Mouse (Mus musculus): Measurements from ENCODE around the gene Fzd4. TPM values are rescaled to one million over a fixed set of nuclear protein-coding genes. Genes with fewer than 3 reads are reported as not detected.

The Fzd4 gene
- total RNA-seq (2021): 1 to 10 TPM; 6.1 to 7.6 TPM
- long read RNA-seq, full-length matches to known transcripts: 16 of 21 reads
- long read RNA-seq, partial matches to known transcripts: 5 of 21 reads
- long read RNA-seq, other reads (novel, unspliced or antisense): 0 of 21 reads

DNA sequence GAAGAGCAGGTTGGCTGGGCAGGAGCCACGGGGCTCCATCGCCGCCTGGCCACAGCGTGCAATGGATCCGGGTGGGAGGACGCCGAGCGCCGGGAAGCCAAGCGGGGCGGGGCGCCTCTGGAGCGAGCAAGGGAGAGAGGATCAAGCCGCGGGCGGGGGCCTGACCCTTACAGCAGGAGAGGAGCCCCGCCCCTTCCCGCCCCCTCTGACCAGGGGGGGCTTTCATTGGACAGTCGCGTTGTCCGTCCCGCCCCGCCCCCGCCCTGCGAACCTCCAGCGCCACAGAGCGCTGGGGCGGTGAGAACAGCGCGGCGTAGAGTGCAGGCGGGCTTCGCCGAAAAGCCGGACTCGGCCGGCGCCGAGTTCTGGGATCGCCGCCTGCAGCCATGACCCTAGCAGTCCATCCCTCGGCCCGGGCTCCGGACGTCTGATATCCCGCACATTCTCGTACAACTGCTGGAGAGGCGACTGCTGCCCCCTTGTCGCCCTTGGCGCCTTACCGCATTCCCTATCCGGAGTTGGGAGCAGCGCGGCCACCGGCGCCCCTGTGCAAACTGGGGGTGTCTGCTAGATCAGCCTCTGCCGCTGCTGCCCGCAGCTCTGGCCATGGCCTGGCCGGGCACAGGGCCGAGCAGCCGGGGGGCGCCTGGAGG, at the start of gene Fzd4, which contains the start of gene Tmem135:
TSS of gene Fzd4 (plus strand) at position 275 of the 653 bp plus-strand sequence.
TSS of gene Tmem135 (minus strand) at position 142 of the 653 bp plus-strand sequence.
- DNase-seq (ENCODE audit: low spot score in 2 of 2): peak; percentile 71 to 91

DNA sequence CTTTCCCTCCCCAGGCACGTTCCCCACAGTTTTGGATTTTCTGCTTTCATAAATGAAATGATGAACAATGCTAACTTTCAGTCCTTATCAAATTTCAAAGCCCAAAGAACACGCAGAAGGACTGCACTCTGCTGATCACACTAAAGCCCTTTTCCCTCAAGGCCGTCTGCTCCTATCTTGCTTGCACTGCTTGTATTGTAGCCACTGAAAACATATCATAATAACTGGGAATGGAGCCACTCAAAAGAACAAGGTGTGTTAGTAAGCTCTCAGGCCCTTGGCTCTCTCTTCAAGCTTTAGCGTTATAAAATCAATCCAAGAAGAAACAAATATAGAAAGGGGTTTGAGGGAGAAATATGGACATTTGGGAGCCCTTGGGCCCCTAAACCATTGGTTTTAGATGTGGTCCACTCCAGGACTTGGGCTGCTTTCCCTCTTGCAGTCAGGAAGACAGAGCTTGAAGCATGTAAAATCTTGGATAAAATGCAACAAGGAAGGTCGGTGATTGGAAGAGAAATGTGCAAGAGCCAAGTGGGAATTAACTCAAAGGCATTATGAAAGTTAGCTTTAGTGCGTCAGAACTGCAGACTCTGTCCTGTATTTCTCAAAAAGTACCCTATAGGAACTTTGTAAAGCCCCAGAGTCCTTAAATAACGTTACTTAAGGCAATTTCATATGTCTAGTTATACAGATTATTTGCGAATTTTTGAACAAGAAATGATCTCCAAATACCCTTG, 48.5 kb upstream of the Fzd4 start:
- DNase-seq (ENCODE audit: low spot score in 2 of 2): no peak

DNA sequence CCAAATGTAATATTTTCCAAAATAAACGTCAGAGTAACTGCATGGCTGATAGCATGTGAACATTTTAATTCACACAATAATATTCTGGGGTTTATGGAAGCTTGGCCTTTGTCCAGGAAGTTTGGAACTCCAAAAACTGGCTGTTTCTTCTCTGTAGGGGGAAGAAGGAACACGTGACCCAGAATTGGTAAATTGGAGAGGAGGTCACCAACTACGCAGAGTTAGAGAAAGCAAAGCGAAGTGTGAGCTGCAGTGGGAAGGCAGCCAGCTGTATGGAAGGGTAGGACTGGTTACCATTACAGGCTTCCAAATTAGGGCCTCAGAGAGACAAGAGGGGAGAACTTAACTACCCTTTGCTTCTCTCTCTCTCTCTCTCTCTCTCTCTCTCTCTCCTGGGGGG, 47.8 kb upstream of the Fzd4 start:
- no peak for DNase-seq (ENCODE audit: low spot score in 2 of 2)

DNA sequence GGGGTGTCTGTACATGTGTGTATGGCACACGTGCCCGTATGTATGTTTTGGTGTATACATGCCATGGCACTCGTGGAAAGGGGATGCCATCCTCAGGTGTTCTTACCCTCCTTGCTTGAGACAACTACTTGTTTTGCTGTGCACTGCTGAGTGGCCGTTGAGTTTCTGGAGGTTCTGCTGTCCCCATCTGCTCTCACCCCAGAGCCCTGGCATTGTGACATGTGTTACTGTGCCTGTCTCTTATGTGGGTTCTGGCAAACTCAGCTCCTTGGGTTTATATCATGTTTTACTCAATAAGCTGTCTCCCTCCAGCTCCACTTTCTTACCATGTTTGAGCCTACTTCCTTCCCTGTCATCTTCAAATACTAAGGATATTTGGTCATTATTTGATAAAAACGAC, 40.2 kb upstream of the Fzd4 start:
- no peak for DNase-seq (ENCODE audit: low spot score in 2 of 2)

DNA sequence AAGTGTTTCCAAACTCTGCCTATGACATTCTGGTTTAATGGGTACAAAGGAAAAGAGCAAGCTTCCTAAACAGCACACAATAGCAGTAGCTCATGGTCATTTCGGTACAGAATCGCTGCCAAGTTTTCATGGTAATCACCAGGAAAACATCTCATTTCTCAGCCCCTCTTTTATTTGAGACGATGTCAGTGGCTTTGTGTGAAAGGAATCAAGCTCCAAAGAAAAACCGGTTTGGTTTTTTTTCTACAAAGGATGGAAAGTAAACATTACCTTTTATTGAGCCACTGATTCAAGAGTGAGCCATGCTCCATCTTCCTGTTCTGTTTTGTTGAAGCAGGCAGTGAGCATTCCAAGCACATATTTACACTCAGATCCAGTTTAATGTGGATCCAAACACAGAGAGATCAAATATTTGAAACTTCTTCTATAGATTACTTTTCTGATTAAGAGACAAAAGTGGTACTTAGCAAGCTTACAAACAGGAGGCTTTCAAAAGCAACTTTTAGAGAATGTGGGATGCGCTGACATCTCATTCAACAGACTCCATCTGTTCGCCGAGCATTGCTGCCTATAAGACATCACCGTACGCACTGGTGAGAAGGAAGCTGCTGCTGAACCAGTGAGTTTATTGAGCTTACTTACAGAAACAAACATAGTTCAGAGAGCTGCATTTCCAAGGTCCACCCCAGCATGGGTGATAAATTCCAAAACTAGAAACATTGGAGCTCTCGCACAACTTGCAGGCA, 38.8 kb upstream of the Fzd4 start:
- peak; percentile 11 to 49 for DNase-seq (ENCODE audit: low spot score in 2 of 2)

DNA sequence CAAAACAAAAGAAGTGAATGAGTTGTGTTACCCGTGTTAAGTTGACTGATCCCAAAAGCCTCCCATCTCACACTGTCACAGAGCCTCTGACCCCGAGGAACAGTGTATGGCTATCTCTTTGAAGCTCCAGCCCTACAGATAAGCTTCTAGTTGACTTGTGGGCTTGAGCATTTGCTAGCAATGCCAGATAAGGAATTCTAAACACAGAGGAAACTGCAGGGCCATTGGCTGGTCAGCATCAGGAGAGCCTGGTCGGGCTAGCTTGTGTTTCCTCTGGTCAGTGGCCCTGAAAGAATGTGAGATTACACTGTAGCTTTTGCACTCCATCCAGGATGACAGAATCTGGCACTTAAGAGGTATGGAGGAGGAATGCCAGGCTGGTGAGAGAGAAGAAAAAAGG, 36.5 kb upstream of the Fzd4 start:
- no peak for DNase-seq (ENCODE audit: low spot score in 2 of 2)

DNA sequence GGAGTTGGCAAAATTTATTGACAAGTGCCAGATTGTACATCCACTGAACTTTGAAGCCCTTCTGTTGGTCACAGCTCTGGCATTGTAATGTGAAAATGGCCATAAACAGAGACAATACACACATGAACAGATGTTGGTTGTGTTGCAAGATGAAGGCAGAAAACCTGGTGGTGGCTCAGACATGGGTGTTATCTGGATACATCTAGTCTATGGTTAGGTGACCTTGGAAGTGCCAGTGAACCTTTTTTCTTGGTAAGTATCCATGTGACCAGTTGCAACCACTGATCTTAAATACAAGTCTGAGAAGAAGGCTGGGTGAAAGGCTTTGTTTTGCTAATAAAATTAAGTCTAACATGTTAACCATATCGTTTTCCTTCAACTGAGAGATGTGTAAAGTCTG, 34.1 kb upstream of the Fzd4 start:
- DNase-seq (ENCODE audit: low spot score in 2 of 2): no peak

DNA sequence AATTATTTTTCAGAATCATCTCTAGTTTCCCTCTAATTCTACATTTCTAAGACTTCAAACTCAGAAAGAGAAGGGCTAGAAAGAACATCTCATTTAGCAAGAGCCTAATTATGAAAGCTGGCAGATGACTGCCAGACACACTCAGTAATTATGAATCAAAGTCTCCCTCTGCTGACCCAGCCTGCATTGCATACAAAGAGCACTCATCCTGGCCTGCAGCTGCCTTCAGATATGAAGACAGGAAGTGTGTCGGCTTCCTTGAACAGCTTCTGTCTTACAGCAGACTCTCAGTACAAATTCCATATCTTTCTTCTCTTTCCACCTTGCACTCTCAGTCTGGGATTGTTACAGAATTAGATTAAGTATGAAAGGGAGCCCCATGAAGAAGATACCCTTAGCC, 33.2 kb upstream of the Fzd4 start:
- peak; percentile 10 to 53 for DNase-seq (ENCODE audit: low spot score in 2 of 2)

DNA sequence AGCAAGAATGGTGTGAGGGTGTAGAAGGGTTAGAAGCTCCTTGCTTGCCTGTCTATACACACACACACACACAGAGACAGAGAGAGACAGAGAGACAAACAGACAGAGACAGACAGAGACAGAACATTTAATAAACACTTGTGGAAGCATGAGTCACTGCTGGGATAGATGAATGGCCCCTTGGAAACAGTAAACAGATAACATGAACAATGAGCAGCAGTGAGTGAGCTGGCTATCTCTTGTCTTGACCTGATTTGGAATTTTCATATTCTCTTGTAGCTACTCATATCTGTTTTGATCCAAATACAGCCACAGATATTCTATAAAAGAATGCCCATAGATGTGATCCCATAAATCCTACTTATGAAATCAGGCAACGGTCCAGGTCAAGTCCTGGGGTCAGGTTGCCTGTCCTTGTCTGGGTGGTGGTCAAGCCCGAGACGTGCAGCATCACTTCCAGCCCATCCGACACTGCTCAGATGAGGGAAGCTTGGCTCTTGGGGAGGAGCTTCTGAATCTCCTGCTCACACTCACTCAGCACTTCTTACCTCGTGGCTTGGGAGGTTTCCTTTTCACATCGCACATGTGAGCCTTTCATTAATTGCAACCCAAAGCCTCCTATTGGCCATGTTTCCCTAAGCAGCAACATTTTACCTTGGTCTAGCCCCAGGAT, 32.4 kb upstream of the Fzd4 start:
- no peak for DNase-seq (ENCODE audit: low spot score in 2 of 2)

DNA sequence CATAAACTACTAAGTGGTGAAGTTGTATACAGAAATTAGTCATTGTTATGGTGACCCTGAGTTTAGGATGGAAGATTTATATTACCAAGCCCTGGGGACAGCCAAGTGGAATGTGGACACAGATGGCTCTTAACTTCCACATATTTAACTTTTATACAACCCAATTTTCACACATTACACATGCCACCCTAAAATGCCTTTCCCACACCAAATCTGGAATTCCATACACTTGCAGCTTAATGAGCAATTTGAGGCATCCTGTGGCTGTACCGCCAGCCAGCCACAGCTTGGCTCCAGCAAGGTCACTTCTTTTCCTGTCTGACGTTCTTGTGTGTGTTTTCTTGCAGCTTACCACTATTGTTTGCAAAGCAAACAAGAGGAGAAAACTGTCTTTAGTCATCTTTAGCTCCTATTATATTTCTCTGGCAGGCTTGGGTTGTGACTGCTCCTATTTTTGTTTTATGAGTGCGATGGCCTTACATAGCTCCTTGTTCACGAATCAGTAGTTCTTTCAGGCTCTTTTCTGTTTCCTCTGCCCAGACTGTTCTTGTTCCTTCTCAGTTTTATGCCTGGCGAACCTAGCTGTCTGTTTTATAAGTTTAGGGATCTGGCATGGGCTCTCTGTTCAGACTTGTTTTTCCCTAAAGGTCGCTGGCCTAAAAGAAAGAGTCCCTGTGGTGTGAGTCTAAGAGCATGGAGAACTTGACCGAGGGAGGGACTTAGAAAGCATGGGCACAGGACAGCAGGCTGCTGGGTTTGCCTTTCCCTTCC, 23.0 kb upstream of the Fzd4 start:
- DNase-seq (ENCODE audit: low spot score in 2 of 2): no peak

DNA sequence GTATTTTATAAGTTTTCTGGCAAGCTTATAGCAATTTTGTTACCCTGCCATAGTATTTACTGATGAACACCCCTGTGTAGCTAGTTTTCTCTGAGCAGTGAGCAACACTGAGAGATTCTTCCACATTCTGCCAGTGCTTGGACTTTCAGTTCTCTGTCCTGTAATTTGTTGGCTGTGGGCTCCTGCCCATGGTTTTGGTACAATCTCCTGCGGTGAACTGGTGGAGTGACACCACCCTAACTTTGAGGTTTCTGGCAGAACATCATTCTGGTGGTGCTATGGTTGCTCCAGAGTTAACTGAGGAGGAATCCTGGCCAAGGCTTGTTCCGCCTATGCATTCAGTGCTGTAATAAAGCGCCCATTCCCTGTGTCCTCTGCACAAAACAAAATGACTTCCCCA, 21.3 kb upstream of the Fzd4 start:
- no peak for DNase-seq (ENCODE audit: low spot score in 2 of 2)

DNA sequence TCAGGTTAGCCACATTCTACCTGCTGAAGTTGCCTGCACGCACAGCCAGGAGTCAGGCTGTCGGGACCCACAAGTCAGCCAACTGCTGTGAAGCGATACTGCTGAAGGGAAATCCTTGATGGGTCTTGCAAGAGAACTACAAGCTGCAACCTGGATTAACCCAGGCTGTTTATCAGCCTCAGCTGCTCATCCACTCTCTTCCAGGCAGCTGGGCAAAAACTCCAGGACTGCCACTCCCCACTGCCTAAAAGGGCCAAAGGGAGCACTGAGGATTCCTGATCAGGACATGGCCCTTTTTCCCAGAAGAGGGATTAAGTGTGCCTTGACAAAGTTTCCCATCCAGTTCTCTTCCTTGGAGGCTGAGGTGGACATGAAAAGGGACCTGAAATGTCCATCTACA, 15.2 kb upstream of the Fzd4 start:
- DNase-seq (ENCODE audit: low spot score in 2 of 2): no peak

DNA sequence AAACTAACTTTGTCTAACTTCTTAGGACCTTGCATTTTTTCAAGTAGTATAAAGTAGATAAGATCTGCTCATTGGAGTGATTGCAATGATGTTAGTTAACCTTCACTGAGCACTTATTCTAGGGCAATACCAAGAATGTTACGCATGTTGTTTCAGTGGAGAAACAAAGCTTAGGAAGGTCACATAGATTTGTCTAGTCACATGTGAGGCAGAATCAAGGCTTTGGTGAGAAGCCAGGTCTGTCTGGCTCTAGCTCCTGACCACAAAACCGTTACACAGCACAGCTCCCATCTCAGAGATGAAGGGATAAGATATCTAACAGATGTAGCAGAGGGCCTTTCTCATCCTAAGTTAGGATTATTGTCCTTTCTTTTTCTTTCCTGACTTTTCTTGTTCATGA, 13.5 kb upstream of the Fzd4 start:
- DNase-seq (ENCODE audit: low spot score in 2 of 2): no peak

DNA sequence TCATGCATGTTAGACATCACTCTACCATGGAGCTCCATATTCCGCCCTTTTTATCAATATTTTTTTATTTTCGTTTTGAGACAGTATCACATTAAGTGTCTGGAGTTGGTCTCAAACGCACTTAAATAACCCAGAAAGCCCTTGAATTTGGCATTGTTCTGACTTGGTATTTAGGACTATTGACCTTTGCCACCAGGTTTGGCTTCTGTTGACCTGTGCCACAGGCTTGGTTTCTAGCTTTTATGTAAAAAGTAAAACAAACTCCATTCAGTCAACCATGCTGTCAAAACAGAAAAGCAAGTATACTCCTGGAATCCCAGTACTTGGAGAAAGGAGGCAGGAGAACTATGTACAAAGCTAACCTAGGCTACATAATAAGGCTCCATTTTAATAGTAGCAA, 12.9 kb upstream of the Fzd4 start:
- DNase-seq (ENCODE audit: low spot score in 2 of 2): no peak

DNA sequence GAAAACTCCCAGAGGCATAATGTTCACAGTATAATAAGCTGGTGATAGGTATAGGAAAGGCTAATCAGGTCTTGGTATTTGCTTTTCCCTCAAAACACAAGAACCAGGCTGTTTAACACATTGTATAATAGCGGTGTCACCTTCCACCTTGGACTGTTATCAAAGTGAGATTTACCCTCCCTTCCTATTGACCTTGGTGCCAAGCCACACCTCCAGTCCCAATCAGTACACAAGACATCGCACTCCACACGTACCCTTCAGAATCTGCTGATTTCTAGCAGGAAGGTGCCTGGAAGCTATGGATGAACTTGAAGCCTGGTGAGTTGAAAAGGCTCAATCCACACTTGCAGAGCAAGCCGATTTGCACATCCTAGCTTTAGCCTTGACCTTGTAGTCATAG, 12.3 kb upstream of the Fzd4 start:
- no peak for DNase-seq (ENCODE audit: low spot score in 2 of 2)

DNA sequence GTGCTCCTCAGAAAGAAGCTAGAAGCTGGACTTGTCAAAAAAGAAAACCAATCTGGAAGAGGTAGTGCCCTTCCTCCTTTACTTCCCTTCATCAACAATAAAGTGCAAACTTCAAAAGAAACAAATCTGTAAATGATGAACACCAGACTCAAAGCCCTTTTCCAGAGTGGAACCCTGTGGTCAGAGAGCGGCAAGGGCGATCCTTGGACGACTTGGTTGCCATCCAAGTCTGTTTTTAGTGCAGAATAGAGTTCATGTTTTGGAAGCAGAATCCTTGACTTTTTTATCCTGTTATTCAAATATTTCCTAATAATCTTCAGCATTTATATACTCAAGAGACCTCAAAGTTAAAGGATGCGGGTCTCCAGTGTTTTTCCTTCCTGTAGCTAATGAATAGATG, 11.8 kb upstream of the Fzd4 start:
- no peak for DNase-seq (ENCODE audit: low spot score in 2 of 2)

DNA sequence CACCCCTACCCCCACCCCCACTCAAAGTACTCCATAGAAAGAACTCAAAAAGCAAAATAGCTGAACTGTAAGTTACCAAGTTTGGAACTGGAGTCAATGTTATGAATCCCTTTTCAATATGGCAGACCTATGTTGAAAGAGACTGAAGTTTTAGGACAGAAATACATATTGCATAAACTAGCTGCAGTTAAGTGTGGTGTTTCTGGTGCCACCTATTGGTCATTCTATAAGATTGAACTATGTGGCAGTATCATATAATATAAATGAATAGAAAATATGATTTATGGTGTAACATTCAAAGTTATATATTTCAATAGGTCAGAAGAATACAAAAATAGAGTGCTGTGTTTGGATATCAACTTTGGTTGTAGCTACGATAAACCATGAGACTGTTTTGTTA, 11.3 kb upstream of the Fzd4 start:
- no peak for DNase-seq (ENCODE audit: low spot score in 2 of 2)

DNA sequence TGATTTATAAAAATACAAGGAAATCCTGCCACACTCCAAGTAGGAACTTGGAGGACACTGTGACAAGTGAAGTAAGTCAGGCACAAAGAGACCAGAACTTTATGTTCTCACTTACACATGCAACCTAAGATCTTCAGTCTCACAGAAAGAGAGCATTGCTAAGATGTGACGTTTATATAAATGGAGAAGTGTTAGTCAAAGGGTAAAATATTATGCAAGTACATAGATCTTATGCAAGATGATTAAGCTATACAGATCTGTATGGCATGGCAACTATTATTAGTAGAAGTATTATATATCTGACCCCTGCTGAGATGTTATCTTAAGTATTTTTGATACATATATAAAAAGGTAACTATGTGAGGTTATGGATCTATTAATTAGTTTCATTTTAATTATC, 8.8 kb upstream of the Fzd4 start:
- DNase-seq (ENCODE audit: low spot score in 2 of 2): no peak

DNA sequence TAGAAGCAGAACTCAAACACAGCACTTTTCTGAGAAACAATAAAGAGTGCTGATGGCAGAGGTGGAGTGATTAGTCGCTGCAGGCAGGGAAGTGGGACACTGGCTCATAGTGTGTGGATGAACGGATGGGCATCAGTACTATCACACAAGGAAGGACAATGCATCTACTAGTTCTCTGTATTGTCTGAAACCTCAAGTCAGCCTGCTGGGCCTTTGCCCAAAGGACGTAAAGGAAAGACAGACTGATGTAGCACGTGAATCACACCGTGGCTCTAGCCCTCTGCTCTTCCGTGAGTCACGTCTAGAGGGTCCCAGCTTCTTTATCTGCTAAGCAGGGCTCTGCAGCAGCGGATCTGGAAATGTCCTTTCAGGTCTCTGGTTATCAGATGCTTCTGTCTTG, 7.8 kb upstream of the Fzd4 start:
- DNase-seq (ENCODE audit: low spot score in 2 of 2): no peak

DNA sequence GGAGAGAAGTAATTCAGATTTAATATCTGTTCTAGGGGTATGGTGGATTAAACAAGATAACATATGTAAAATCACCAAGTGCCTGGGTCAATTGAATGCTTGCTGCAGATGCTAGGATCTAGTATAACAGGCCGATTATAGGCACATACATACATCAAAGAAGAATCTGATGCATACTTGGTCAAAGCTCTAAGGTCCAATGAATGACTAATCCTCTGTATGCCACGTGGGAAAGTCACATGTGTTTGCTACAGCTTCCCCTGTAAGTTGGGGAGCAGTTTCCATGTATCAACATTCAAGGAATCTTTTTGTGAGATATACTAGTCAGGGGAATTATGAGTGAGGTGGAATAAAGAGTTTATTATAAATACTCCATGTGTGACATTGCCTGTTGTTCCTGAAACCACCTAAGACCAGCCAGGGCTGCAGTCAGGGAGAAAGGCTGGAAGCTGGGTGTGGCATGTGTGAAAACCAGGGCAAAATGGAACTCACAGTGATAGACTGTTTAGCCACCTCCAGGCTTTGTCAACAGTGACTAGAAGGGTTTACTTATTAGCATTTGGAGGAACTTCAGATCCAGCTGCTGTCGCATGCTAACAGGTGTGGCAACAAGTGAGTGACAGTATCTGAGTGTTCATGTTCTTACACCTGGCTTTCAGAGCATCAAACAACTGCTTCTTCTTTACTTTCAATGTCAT, 6.2 kb upstream of the Fzd4 start:
- DNase-seq (ENCODE audit: low spot score in 2 of 2): no peak
